Mouse (Mus musculus) ovary, adult 18-20 months (tissue): ENCODE results near the gene Zranb3.
A peak's percentile ranks its signal among the peaks of the same experiment; 100 is the strongest.
"Not testable (repeated sequence)": the region's sequence is repeated elsewhere in the genome, so short reads cannot be mapped to it uniquely, and the experiment has no call there.

Experiments used
- DNase-seq: peaks from one replicate; pipeline ENCODE4 v3.0.0; 2022; ENCODE audit warnings: low spot score, mixed read lengths

Zranb3 gene

DNA sequence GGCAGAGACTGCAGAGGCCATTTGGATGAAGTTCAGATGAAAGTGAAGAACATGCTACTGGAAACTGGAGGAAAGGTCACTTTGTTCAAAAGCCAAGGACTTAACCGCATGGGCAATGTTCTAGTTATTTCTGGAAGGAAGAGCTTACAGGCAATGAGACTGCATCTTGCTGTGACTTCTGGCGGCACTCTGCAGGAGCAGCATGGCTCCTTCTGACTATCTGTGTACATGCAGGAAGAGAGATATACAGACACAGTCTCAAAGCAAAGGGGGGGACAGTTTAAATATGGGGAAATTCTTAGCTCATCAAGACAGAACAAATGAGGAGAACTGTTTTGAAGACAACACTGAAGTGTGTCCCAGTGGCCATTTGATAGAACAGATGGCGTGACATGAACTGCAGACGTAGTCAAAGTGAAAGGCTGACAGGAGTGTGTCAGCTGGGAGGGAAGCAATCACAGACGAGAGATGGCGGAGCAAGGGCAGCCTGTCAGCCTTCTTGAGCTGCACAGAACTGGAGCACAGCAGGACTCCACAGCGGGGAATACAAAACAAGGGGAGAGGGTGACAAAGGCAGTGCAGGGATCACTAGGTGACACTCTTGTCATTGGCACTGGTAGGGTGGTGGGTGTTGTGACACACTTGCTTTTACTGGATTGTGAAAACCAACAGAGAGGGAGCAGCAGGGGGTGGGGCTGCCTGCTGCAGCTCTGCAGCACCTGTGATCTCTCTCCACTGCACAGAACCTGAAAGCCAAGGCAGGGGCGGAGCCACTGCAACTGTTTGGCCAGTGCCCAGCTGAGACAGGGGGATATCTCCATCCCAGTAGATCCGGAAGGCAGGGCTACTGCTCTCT lies 112.7 kb downstream of the Zranb3 start:
- DNase-seq: peak; percentile 44

DNA sequence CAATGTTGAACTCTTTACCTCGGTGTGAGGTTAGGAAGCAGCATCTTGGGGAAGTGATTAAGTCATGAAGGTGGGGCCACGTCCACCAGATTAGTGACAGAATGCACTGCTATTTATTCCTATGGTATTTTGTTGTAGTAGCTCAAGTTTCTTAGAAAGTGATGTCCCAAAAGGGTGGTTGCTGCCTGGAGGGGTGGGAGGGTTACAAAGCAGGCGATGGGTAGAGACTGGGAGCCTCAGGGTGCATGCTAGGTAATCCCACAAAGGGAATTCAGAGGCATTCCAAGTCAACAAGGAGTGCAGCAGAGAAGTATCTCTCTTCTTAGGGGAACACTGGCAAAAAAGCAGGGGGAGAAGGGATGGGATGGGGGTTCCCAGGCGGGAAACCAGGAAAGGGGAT lies 113.5 kb downstream of the Zranb3 start:
- no peak for DNase-seq

- no peak for DNase-seq
Measured at GRCm38 (mm10) chr1:127988246-127988645, 114.6 kb downstream of the Zranb3 start.

GRCm38 (mm10) chr1:127985391-127985790 lies 117.5 kb downstream of the Zranb3 start:
- DNase-seq: no peak

GRCm38 (mm10) chr1:127983274-127983993 lies 119.4 kb downstream of the Zranb3 start:
- DNase-seq: no peak

- DNase-seq: no peak
Measured at GRCm38 (mm10) chr1:127982268-127982667, 120.6 kb downstream of the Zranb3 start.

DNA sequence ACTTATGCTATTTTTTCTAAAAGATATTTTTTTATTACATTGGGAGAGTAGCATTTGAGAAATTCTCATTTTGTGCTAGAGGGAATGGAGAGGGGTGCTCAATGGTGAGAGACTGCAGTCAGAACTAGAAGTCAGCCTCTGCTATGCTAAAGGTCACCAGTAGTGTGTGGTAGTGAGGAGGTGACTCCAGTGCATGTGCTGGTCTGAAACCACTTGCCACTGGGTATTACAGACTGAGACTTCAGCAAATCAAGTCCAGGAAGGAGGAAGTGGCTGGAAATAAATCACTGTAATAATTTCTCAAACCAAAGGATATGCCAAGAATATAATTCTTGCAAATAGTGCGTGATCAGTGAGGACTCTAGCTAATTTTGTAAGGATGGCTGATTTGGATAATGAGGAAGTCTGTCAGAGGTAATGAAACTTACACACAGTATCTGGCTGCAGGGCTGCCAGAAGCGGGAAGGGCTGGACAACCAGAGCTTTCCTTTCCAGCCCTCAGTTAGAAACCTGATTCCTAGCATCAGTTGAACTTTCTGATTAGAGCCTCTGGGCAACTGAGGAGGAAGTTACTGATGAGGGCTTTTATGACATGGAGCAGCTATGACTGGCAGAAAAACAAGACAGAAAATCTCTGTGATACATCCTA lies 121.8 kb downstream of the Zranb3 start:
- no peak for DNase-seq

DNA sequence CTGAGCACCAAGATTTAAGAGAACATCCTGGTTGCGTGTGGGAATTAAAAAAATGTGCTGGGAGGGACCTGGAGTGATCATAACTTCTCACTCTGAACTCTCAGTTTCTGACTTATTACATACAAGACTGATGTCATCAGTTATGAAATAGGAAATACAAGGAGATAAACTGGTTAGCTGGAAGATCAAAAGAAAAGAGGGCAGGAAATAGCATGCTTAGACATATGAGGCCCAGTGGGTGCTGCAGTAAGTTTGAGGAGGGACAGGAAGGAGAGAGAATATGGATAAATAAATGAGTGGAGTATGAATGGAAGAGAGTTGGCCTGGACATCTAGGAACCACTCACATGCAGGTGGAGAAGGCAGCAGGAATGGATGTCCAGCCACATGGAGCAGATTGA lies 124.7 kb downstream of the Zranb3 start:
- no peak for DNase-seq

GRCm38 (mm10) chr1:127976106-127976505 lies 126.7 kb downstream of the Zranb3 start:
- DNase-seq: no peak

DNA sequence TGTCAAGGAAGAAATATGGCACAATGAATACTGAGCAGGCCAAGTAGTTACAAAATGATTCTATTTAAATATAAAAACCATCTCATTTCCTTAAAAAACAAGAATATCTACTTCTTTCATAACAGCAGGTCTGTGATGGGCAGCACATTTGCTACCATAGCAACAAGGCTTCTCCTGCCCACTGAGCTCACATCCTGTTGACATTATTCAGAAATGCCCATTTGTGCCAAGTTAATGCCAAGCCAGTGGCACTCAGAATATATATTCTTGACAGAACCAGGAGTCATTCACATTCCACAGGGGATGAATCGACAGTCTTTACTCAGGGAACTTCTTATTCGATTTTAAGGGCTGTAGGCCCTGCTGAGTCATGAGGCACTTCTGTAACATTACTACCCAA lies 127.2 kb downstream of the Zranb3 start:
- no peak for DNase-seq

- DNase-seq: no peak
Measured at GRCm38 (mm10) chr1:127974082-127974481, 128.8 kb downstream of the Zranb3 start.

GRCm38 (mm10) chr1:127970870-127971269 lies 132.0 kb downstream of the Zranb3 start:
- no peak for DNase-seq

DNA sequence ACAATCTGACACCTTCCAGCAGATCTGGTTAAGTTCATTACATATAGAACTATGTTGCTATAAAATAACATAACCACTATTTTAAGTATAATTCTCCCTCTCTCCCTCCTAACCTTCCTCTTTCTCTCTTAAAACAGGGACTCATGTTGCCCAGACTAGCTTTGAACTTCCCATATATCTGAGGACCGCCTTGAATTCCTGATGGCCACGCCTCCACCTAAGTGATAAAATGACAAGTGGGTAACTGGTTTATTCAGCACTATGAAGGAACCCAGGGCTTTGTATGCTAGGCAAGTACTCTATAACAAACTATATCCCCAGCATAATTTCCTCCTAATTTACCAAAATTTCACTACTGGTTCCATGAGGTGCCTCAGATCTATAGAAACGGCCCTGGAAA lies 139.5 kb downstream of the Zranb3 start:
- no peak for DNase-seq

DNA sequence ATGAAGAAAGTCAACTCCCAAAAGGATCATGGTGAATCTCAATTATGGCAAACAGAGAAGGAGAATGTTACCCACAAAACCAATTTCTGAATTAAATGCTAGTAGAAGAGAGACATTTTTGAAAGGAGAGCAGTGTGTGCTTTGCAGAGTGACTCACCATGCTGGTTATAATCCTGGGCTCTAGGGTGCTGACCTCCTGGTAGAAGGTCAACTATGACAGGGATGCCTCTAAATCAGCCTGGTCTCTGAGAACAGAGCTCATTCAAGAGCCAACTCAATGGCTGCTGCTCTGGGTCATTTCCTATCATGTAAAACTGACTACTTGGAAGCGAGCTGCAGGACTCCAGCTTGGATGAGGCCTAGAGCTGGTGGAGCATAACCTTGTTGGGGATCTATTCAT lies 141.7 kb downstream of the Zranb3 start:
- no peak for DNase-seq

- DNase-seq: no peak
Measured at GRCm38 (mm10) chr1:127959312-127959718, 143.5 kb downstream of the Zranb3 start.

- DNase-seq: no peak
Measured at GRCm38 (mm10) chr1:127958801-127959200, 144.0 kb downstream of the Zranb3 start.

GRCm38 (mm10) chr1:127956524-127956923 lies 146.3 kb downstream of the Zranb3 start:
- DNase-seq: no peak

DNA sequence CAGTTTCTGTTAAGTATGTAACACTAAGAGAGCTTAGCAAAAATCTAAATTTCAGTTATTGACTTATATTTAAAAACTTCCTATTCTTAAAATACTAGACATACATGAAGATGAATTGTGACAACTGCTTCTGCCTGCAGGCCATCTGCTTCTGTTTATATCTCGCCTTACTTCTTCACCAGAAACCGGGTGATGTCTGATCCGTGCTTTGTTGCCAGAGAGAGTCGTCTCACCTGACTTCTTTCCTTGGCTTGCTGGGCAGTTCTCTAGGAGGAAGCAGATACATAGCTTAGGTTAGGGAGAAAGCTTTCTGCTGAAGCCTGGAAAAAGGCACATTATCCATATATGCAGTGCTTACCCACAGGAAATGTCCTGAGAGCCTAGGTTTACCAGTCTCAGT lies 148.0 kb downstream of the Zranb3 start:
- no peak for DNase-seq

- not testable (repeated sequence) for DNase-seq
Measured at GRCm38 (mm10) chr1:127954198-127954597, 148.6 kb downstream of the Zranb3 start.

DNA sequence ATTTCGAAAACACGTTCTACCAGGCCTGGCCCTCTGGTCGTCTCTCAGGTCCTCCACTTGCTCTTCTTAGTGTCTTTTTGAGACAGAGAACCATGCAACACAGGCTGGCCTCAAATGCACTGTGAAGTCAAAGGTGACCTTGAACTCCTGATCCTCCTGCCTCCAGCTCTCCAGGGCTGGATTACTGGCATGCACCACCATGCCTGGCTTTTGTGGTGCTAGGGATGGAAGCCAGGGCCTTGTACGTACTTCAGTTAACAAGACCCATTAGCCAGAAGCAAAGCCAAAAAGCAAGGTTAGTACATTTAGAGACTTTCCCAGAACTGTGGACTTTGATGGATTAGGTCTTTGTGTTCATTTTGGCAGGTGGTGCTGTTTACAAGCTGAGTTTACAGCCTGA lies 150.6 kb downstream of the Zranb3 start:
- DNase-seq: no peak

GRCm38 (mm10) chr1:127948748-127949147 lies 154.1 kb downstream of the Zranb3 start:
- DNase-seq: no peak

GRCm38 (mm10) chr1:127946615-127947249 lies 156.1 kb downstream of the Zranb3 start:
- no peak for DNase-seq
